Mouse (Mus musculus) B cell, adult 62 days (primary cell): ENCODE measurements around the gene Znrd1. TPM values are rescaled to one million over a fixed set of nuclear protein-coding genes. Genes with fewer than 3 reads are reported as not detected.

Source experiments
- total RNA-seq: library from RNA; stranded (reverse); gene quantifications from 4 replicates; pipeline ENCODE4 v1.2.4, GENCODE M21; 2023

Znrd1 gene
- 74.9 to 82.2 TPM (median 80.0 TPM) in 4 replicates for total RNA-seq

DNA sequence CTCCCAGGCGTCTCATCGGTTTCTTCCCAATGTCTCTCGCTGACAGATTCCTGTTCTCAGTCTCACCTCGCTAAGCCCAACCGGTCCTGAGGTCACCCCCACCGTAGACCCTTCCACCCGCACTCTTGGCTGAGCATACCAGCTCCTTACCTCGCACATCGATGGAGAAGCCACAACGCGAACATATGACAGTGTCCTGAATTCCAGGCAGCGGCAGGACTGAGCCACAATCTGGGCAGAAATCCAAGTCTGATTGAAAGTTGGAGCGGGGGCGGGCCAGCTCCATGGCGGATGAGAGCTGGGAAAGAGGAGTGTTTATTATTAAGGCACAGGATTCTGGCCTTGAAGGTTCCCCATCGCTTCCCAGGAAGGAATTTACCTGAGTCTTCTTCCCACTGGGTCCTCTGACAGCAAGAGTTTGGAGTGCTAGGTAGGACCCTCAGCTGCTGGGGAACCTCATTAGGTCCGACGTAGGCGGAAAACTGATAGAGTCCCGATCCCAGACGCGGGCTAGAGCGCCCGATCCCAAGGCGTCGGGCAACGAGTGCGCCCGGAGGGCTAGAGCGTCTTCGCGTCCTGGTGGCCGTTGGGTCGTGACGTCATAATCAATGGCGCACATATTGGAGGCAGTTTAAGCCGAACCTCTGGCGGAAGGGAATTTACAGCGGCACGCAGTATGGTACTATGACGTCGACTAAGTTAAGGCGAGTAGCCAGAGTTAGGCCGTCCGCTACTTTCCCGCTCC lies at the start of gene Znrd1, which contains the start of gene Znrd1as:
TSS of gene Znrd1 (minus strand) at position 561 of the 745 bp plus-strand sequence.
TSS of gene Znrd1as (plus strand) at position 594 of the 745 bp plus-strand sequence.

DNA sequence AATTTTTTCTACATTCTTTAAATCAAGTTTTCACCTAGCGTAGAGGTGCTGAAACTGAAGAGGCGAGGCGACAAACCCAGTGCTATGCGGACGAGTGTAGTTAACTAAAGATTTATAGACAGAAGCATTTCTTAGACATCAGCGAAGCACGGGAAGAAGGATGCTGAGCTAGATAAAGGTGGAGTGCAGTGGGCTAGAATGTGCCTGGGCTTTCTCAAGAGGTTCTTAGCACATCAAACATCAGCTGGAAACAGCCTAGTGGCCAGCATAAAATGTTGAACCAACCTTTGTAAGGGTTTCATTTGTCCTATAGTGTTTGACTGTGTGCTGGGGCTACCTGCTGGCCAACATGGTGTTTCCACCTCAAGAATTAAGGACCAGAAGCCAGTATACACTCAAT lies 42.5 kb upstream of the Znrd1 start, which contains the start of gene Zfp57:
TSS of gene Zfp57 (plus strand) at position 301 of the 400 bp plus-strand sequence.

DNA sequence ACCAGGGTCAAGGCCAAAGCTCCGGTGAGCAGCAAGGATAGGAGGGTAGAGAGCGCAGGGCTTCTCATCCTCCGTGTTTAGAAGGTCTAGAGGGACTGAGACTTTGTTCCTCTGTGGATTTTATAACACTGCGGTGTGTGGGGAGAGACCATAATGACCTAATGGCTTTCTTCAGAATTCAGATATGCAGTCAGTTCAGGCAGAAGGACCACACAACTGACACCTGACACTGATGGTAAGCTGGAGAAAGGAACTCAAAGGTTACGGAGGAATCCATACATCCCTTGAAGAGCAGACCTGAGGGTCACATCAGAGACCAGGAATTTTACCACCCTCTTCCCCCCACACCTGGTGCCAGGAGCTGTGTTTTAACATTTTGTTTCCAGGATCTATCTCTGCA lies 31.1 kb upstream of the Znrd1 start, which contains the start of gene H2-M5:
TSS of gene H2-M5 (minus strand) at position 101 of the 400 bp plus-strand sequence.

DNA sequence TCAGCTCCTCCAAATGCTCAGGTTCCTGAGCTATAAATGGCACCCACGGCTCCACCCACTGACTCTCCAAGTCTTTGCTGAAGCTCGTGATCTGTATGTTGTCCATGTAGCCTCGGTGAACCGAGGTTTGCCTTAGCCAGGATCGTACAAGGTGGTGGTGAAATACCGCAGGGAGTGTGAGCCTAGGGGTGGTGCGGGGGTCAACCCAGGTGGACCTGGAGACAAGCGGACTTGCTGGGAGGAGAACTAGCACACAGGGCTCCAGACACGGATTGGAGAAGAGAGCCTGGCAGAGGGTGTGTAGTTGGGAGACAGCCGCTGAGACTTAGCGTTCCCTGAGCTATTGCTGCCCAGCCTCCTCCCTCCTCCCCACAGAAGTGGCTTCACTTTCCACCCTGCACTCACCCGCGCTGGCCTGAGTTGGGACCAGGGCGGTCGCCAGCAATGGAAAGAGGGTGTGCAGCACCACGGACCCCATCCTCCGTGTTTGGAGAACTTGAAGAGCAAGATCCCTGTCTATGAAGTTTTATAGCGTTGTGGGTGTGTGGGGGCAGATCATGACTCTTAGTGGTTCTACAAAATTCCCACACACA lies 23.0 kb upstream of the Znrd1 start, which contains the start of gene 2410137M14Rik:
TSS of gene 2410137M14Rik (minus strand) at position 17 of the 593 bp plus-strand sequence.

DNA sequence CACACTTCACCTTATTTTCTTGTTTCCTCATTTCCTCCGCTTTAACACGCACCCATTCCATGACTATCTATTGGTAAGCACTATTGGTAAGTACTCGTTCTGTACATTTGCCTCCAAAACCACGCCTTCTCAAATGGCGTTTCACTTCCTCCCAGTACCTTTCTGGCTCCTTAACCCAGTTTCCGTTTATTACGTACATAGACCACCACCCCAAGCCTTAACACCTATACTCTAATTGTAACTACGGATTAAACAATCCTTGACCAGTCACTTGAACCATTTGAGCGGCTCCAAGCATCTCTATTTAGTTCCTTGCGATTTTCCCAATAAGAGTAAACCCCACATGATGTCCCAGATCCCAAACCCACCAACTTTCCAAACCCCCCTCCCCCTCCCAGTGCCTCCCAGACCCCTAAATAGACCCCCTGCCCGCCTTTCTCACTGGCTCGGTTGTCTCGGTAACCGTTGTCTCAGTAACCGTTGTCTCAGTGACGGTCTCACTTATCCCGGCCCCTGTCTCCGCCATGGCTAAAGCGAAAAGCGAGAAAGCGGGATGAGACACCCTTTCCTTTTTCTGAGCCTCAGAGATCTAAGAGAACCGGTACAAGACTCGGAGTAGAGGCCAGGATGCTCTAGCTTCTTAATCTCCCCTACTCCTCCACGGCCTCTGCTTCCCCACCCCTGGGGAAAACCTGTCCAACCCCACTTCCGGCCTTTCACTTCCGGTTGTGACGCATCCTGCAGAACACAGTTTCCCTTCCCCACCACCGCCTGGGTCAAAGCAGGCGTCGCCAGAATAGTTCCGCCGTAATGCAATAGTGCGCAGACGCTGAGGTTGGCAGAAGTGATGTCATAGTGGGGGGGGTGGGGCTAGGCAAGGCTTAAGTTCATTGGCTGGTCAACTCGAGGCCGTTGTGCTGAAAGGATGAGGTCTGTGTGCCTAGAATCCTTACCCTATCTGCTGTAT lies 7.1 kb downstream of the Znrd1 start, which contains the start of gene Ppp1r11:
TSS of gene Ppp1r11 (minus strand) at position 761 of the 967 bp plus-strand sequence.

DNA sequence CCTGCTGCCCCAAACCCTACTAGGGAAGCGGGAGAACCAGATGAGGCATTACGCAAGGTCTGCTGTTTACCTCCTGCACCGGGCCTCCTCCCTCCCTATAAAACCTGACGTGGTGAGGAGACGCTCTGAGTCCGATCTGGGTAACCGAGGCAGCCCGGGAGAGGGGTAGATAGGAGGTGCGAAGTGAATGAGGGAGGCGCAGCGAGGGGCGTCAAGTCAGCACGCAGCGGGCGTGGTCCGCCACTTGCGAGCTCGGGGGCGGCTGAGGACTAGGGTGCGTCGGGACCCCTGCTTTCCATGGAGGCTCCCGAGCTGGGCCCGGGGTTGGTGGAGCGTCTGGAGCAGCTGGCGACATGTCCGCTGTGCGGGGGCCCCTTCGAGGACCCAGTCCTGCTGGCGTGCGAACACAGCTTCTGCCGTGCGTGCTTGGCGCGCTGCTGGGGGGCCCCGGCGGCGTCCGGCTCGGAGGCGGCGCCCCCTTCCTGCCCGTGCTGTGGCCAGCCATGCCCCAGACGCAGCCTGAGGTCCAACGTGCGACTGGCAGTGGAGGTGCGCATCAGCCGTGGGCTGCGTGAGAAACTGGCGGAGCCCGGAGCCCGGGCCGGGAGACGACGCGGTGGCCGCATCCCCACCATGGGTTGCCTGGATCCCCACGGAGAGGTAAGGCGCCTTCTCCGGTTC lies 15.4 kb downstream of the Znrd1 start, which contains the start of gene Rnf39:
TSS of gene Rnf39 (plus strand) at position 128 of the 681 bp plus-strand sequence.

Other genes starting within 250 kb of the Znrd1 start
- gene H2-M10.5, start 185.6 kb downstream of the Znrd1 start, total RNA-seq = not detected in 4 replicates
- gene H2-M10.6, start 146.4 kb downstream of the Znrd1 start, total RNA-seq = not detected in 4 replicates
- gene Trim26, start 121.4 kb downstream of the Znrd1 start, total RNA-seq = 179 to 202 TPM (median 188 TPM) in 4 replicates
- gene Trim15, start 91.3 kb downstream of the Znrd1 start, total RNA-seq = not detected in 4 replicates
- 0.25 to 0.35 TPM in 2 of 4 replicates, not detected in the others for gene Trim10, start 89.0 kb downstream of the Znrd1 start, total RNA-seq
- not detected in 4 replicates for gene Trim40, start 68.4 kb downstream of the Znrd1 start, total RNA-seq
- gene Trim31, start 60.4 kb downstream of the Znrd1 start, total RNA-seq = not detected in 4 replicates
- not detected in 4 replicates for gene Rnf39, start 15.6 kb downstream of the Znrd1 start, total RNA-seq
- gene Ppp1r11, start 6.8 kb downstream of the Znrd1 start, total RNA-seq = 96.5 to 112 TPM (median 98.9 TPM) in 4 replicates
- 1.0 to 2.7 TPM (median 1.3 TPM) in 4 replicates for gene Znrd1as, start within 50 bp of the Znrd1 start, total RNA-seq
- not detected in 4 replicates for gene 2410137M14Rik, start 22.7 kb upstream of the Znrd1 start, total RNA-seq
- gene H2-M5, start 31.0 kb upstream of the Znrd1 start, total RNA-seq = not detected in 4 replicates
- not detected in 4 replicates for gene Zfp57, start 42.6 kb upstream of the Znrd1 start, total RNA-seq
- not detected in 4 replicates for gene Mog, start 64.8 kb upstream of the Znrd1 start, total RNA-seq
- gene Gabbr1, start 87.4 kb upstream of the Znrd1 start, total RNA-seq = 63.3 to 72.7 TPM (median 66.7 TPM) in 4 replicates
- gene Olfr90, start 129.9 kb upstream of the Znrd1 start, total RNA-seq = 0.21 TPM in 1 of 4 replicates, not detected in the others
- gene Olfr91, start 139.7 kb upstream of the Znrd1 start, total RNA-seq = not detected in 4 replicates
- gene Olfr92, start 161.5 kb upstream of the Znrd1 start, total RNA-seq = not detected in 4 replicates
- not detected in 4 replicates for gene Olfr93, start 202.9 kb upstream of the Znrd1 start, total RNA-seq
- 0.89 TPM in 1 of 4 replicates, not detected in the others for gene Ubd, start 235.3 kb upstream of the Znrd1 start, total RNA-seq
- not detected in 4 replicates for gene Olfr94, start 242.4 kb upstream of the Znrd1 start, total RNA-seq